Mouse (Mus musculus) heart, embryonic 12.5 days (tissue): ENCODE results near the gene Crybb1. TPM values are rescaled to one million over a fixed set of nuclear protein-coding genes. Genes with fewer than 3 reads are reported as not detected.

Experiments used
- ATAC-seq: fragments of 200-750 bp; cut with Nextera tagmentation; 2 replicates; pipeline ENCODE4 v1.8.0; 2017; ENCODE audit warnings: moderate TSS enrichment, moderate library complexity; ENCODE audit not compliant: insufficient number of reproducible peaks, low FRiP score
- H3K27ac ChIP-seq: fragments of 300-500 bp; sonication (generic); 2 replicates; pipeline ENCODE4 v1.5.1; 2016; ENCODE audit warnings: mild to moderate bottlenecking, moderate library complexity; ENCODE audit not compliant: poor library complexity, severe bottlenecking
- H3K27me3 ChIP-seq: fragments of 300-500 bp; sonication (generic); replicated peaks from 2 replicates; pipeline ENCODE4 v1.6.1; 2016; ENCODE audit warnings: mild to moderate bottlenecking, moderate library complexity
- H3K36me3 ChIP-seq: fragments of 300-500 bp; sonication (generic); 2 replicates; pipeline ENCODE4 v1.6.1; 2016; ENCODE audit warnings: mild to moderate bottlenecking, moderate library complexity
- H3K4me1 ChIP-seq: fragments of 300-500 bp; sonication (generic); replicated peaks from 2 replicates; pipeline ENCODE4 v1.6.1; 2016; ENCODE audit warnings: mild to moderate bottlenecking
- H3K4me2 ChIP-seq: fragments of 300-500 bp; sonication (generic); 2 replicates; pipeline ENCODE4 v1.6.1; 2016; ENCODE audit warnings: mild to moderate bottlenecking, moderate library complexity
- H3K4me3 ChIP-seq: fragments of 300-500 bp; sonication (generic); 2 replicates; pipeline ENCODE4 v1.5.1; 2016; ENCODE audit warnings: mild to moderate bottlenecking
- H3K9ac ChIP-seq: fragments of 300-500 bp; sonication (generic); 2 replicates; pipeline ENCODE4 v1.6.1; 2016; ENCODE audit warnings: mild to moderate bottlenecking, moderate library complexity
- H3K9me3 ChIP-seq: fragments of 300-500 bp; sonication (generic); replicated peaks from 2 replicates; pipeline ENCODE4 v1.6.1; 2016; ENCODE audit warnings: mild to moderate bottlenecking, moderate library complexity
- WGBS: fragments of 180-500 bp; shearing (Covaris S2); methylation state at CpG from one replicate; pipeline ENCODE4 v1.1.7; 2016; 5-methylcytosine and 5-hydroxymethylcytosine counted together
- polyA plus RNA-seq: library from polyadenylated mRNA; unstranded; fragments of >200 nt; fragmentation: Nextera tagmentation; extraction: Ambion mirVana; gene quantifications from 2 replicates; pipeline ENCODE4 v1.2.1, GENCODE M21; 2016

Gene Crybb1
- polyA plus RNA-seq, 1 experiment from 2014 or later: 0.46 TPM

DNA sequence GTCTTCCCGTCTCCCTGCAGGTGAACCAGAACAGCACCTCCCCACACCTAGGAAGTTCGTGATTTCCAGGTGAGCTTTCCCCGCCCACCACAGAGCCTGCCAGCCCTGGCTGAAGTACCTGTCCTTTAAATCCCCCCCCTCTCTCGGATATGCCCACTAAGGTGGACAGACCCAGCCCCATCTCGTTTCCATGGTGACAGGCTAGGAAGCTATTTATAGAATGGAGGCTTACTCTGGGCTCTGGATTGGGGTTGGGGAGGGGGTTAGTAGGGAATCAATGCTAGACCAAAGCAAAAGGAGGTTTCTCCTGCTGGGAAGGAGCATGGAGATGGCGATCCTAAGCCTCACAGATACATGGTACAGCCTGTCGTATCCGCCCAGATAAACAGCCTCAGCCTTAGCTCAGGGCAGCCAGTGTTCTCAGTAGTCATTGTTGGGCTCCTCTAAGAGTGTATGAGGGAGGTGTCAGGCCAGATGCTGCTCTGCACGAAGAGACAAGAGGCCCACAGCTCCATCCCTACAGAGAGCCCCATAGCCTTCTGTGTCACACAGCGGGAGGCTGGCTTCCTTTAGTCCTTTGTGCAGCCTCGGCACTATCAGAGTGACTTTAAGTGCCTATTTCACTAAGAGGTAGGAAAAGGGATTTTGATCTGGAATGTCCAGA lies 57.7 kb downstream of the Crybb1 start:
- Histone ChIP-seq H3K9me3 (no peaks in the 10 kb centered on the region), H3K27ac (no peak overlapping the region), H3K4me3 (no peak overlapping the region), H3K9ac (no peak overlapping the region), H3K4me2 (no peak overlapping the region), H3K36me3 (peaks cover 66% of the 10 kb centered on the region), H3K4me1 (peaks cover 13% of the 10 kb centered on the region), H3K27me3 (no peaks in the 10 kb centered on the region)
- ATAC-seq: no peak
- 64% methylated on average over 11 of the region's 11 CpGs for WGBS

DNA sequence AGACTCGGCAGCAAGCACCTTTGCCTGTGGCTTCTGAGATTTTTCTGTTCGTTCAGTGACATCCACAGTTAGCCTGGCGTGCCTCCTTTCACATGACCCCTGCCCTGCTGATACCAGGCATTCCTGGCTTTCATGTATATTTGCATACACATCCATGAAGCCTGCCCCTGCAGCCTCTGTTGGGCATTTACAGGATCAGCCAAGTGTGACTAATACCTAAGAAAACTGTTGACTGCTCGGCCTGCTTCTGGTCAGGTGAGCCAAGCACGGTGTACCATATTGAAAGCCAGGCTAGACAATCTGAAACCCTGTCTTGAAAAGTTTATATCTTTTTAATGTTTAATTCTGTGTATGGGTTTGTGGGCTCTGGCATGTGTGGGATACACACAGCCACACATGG lies 60.9 kb downstream of the Crybb1 start:
- Histone ChIP-seq H3K27ac (0 out of 2 replicates have a peak overlapping the region, but pooled peaks have one; percentile 14), H3K9ac (no peak overlapping the region), H3K4me1 (peaks cover 13% of the 10 kb centered on the region), H3K4me2 (no peak overlapping the region), H3K9me3 (no peaks in the 10 kb centered on the region; the same call in 1 of the 2 replicates), H3K4me3 (no peak overlapping the region), H3K36me3 (peaks cover 37% of the 10 kb centered on the region), H3K27me3 (no peaks in the 10 kb centered on the region)
- ATAC-seq: no peak
- WGBS: 79% methylated on average over 5 of the region's 5 CpGs

DNA sequence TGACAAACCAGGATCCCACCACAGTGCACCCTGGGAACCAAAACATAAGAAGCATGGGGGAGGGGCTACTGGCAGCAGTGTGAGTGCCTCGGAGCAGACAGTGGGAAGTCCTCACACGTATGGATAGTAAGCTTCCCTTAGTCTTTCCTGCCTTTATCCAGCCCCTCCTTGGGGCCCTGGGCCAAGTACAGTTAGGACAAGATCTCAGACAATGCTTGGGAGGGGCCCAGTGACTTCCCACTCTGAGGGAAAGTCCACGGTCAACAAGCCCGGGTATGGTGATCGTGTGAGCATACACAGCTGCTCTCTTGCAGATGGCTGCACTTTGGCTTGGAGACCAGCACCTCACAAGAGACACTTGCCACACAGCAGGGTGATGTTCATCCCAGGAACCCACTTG lies 61.7 kb downstream of the Crybb1 start:
- Histone ChIP-seq H3K36me3 (peaks cover 32% of the 10 kb centered on the region), H3K4me3 (no peak overlapping the region), H3K27ac (no peak overlapping the region), H3K4me1 (peaks cover 13% of the 10 kb centered on the region), H3K9me3 (no peaks in the 10 kb centered on the region; the same call in 1 of the 2 replicates), H3K4me2 (no peak overlapping the region), H3K9ac (no peak overlapping the region), H3K27me3 (no peaks in the 10 kb centered on the region)
- WGBS: 33% methylated on average over 5 of the region's 5 CpGs
- peak; percentile 49 for ATAC-seq

Other genes starting within 250 kb of the Crybb1 start
- 0.57 and 0.64 TPM in 2 replicates for gene Cryba4, start 3.3 kb upstream of the Crybb1 start, polyA plus RNA-seq
- gene Tpst2, start 20.9 kb downstream of the Crybb1 start, polyA plus RNA-seq: 34.4 and 36.4 TPM in 2 replicates
- 21.6 and 22.3 TPM in 2 replicates for gene Tfip11, start 70.5 kb downstream of the Crybb1 start, polyA plus RNA-seq
- 23.8 and 25.2 TPM in 2 replicates for gene Srrd, start 87.2 kb downstream of the Crybb1 start, polyA plus RNA-seq
- 19.0 and 20.2 TPM in 2 replicates for gene Hps4, start 87.3 kb downstream of the Crybb1 start, polyA plus RNA-seq
- gene Gm6583, start 100.2 kb downstream of the Crybb1 start, polyA plus RNA-seq: 0.10 and 0.24 TPM in 2 replicates
- gene Asphd2, start 139.1 kb downstream of the Crybb1 start, polyA plus RNA-seq: 3.0 and 3.4 TPM in 2 replicates
- not detected in 2 replicates for gene Gm6588, start 193.6 kb downstream of the Crybb1 start, polyA plus RNA-seq